8 mouse cellular contexts compared by ENCODE assay signal in genomic region chr4:140033394-140033793, GRCm38 (mm10).
DNase-seq lines count a peak whose midpoint lies in the region; ATAC-seq and TF ChIP-seq lines count a peak whose summit lies in the region.

No protein-coding gene starts in this region.

- peaks cover 16% of the 10 kb centered on the region for H3K4me1 ChIP-seq in forebrain, postnatal 0 days (ENCODE audit: insufficient read depth)
- H3K4me1 ChIP-seq in forebrain, embryonic 14.5 days (ENCODE audit: control insufficient read depth, insufficient read depth, low read length): peaks cover 25% of the 10 kb centered on the region
- H3K4me1 ChIP-seq in neural tube, embryonic 15.5 days: peaks cover 31% of the 10 kb centered on the region

- no peak overlapping the region for H3K4me2 ChIP-seq in forebrain, postnatal 0 days (ENCODE audit: low read depth)
- no peak overlapping the region for H3K4me2 ChIP-seq in forebrain, embryonic 14.5 days (ENCODE audit: low read length)
- no peak overlapping the region for H3K4me2 ChIP-seq in neural tube, embryonic 15.5 days

- peak; percentile 38 for DNase-seq in forebrain, postnatal 0 days
- DNase-seq in forebrain, embryonic 14.5 days (ENCODE audit: low spot score): no peak
- DNase-seq in neural tube, embryonic 10.5 days (ENCODE audit: extremely low spot score, low spot score): peak; percentile 79
- peak; percentile 9 for DNase-seq in c-Kit-positive CD71-positive TER-119-negative erythroid progenitor cells, embryonic 14.5 days (ENCODE audit: low read depth)
- DNase-seq in kidney, adult 9 months: peak; percentile 56
- DNase-seq in naive thymus-derived CD4-positive, alpha-beta T cell, adult 2 months (ENCODE audit: low read depth): peak; percentile 14

- H3K9ac ChIP-seq in forebrain, postnatal 0 days: no peak overlapping the region
- H3K9ac ChIP-seq in forebrain, embryonic 14.5 days (ENCODE audit: low read length): no peak overlapping the region
- H3K9ac ChIP-seq in neural tube, embryonic 15.5 days (replicated peaks): no peak overlapping the region

- peak; percentile 80 for TF ChIP-seq CTCF in forebrain, postnatal 0 days (IDR thresholded peaks at IDR 0.05; ENCODE audit: low read depth)

- WGBS in forebrain, postnatal 0 days: 33% methylated on average over 7 of the region's 7 CpGs
- 34% methylated on average over 7 of the region's 7 CpGs for WGBS in forebrain, embryonic 14.5 days
- 35% methylated on average over 7 of the region's 7 CpGs for WGBS in neural tube, embryonic 15.5 days

- no peak overlapping the region for H3K4me3 ChIP-seq in forebrain, postnatal 0 days (ENCODE audit: low read depth, low read length)
- H3K4me3 ChIP-seq in forebrain, embryonic 14.5 days (ENCODE audit: low read depth, low read length): no peak overlapping the region
- no peak overlapping the region for H3K4me3 ChIP-seq in neural tube, embryonic 15.5 days (replicated peaks)

- no peaks in the 10 kb centered on the region for H3K36me3 ChIP-seq in forebrain, postnatal 0 days (ENCODE audit: insufficient read depth)
- H3K36me3 ChIP-seq in forebrain, embryonic 14.5 days (ENCODE audit: control insufficient read depth, insufficient read depth, low read length): no peaks in the 10 kb centered on the region
- no peaks in the 10 kb centered on the region for H3K36me3 ChIP-seq in neural tube, embryonic 15.5 days

- ATAC-seq in forebrain, postnatal 0 days: no peak
- no peak for ATAC-seq in forebrain, embryonic 14.5 days
- ATAC-seq in neural tube, embryonic 15.5 days (ENCODE audit: low FRiP score): no peak
- no peak; the same call in 1 of the 2 replicates for ATAC-seq in monocyte, adult 5-6 weeks (replicated peaks; ENCODE audit: insufficient number of reproducible peaks, low FRiP score, low TSS enrichment, poor library complexity, severe bottlenecking)

- H3K27ac ChIP-seq in forebrain, postnatal 0 days (ENCODE audit: low read depth, low read length): no peak overlapping the region
- no peak overlapping the region for H3K27ac ChIP-seq in forebrain, embryonic 14.5 days (ENCODE audit: low read depth, low read length)
- H3K27ac ChIP-seq in neural tube, embryonic 15.5 days (replicated peaks): no peak overlapping the region

- H3K9me3 ChIP-seq in forebrain, postnatal 0 days (ENCODE audit: low read length): no peaks in the 10 kb centered on the region
- H3K9me3 ChIP-seq in forebrain, embryonic 14.5 days (replicated peaks; ENCODE audit: control insufficient read depth, low read length): no peaks in the 10 kb centered on the region
- H3K9me3 ChIP-seq in neural tube, embryonic 15.5 days (replicated peaks): no peaks in the 10 kb centered on the region

- H3K27me3 ChIP-seq in forebrain, postnatal 0 days (ENCODE audit: insufficient read depth, low read length): no peaks in the 10 kb centered on the region
- no peaks in the 10 kb centered on the region for H3K27me3 ChIP-seq in forebrain, embryonic 14.5 days (replicated peaks; ENCODE audit: control insufficient read depth, insufficient read depth, low read length)
- peaks cover 7% of the 10 kb centered on the region for H3K27me3 ChIP-seq in neural tube, embryonic 15.5 days (replicated peaks)
